Mouse (Mus musculus) thymus, adult 18-20 months (tissue): ENCODE results near the gene Hist1h3a.
"Not testable (repeated sequence)": the region's sequence is repeated elsewhere in the genome, so short reads cannot be mapped to it uniquely, and the experiment has no call there.

Experiments used
- DNase-seq, 2 experiments: peaks; one replicate each; pipeline ENCODE4 v3.0.0; 2022; ENCODE audit warnings: mixed read lengths in 2 of 2

Gene Hist1h3a

GRCm38 (mm10) chr13:23761871-23762821 is at the start of gene Hist1h3a:
TSS of gene Hist1h3a (minus strand) at chr13:23762386.
- peak; percentile 34 to 65 for DNase-seq

- DNase-seq = no peak
These were observed 44.4 kb upstream of the Hist1h3a start, which contains the start of gene Slc17a2 for GRCm38 (mm10) chr13:23806422-23807052. TSS of gene Slc17a2 (plus strand) at chr13:23806993.

GRCm38 (mm10) chr13:23804532-23804931 is 42.3 kb upstream of the Hist1h3a start:
- no peak for DNase-seq

- DNase-seq = no peak
These were observed 37.2 kb upstream of the Hist1h3a start for GRCm38 (mm10) chr13:23799405-23799804.

- no peak for DNase-seq
These were observed 30.3 kb upstream of the Hist1h3a start for GRCm38 (mm10) chr13:23792520-23792919.

- no peak for DNase-seq
These were observed 16.8 kb upstream of the Hist1h3a start for GRCm38 (mm10) chr13:23779025-23779424.

GRCm38 (mm10) chr13:23778339-23778738 is 16.2 kb upstream of the Hist1h3a start:
- no peak for DNase-seq

GRCm38 (mm10) chr13:23772561-23773313 is 10.6 kb upstream of the Hist1h3a start:
- DNase-seq = no peak

GRCm38 (mm10) chr13:23769613-23770012 is 7.4 kb upstream of the Hist1h3a start, which contains the start of gene Trim38:
TSS of gene Trim38 (plus strand) at chr13:23769913.
- DNase-seq = not testable (repeated sequence)

GRCm38 (mm10) chr13:23768834-23769397 is 6.7 kb upstream of the Hist1h3a start:
- DNase-seq = no peak

GRCm38 (mm10) chr13:23766772-23767171 is 4.6 kb upstream of the Hist1h3a start:
- DNase-seq = no peak

- DNase-seq = no peak
These were observed 3.0 kb upstream of the Hist1h3a start for GRCm38 (mm10) chr13:23765172-23765513.

- DNase-seq = peak in 1 of 2 experiments; percentile 9
These were observed 2.4 kb upstream of the Hist1h3a start for GRCm38 (mm10) chr13:23764324-23765171.

- DNase-seq = peak; percentile 81 to 86
These were observed 1.6 kb upstream of the Hist1h3a start, which contains the start of gene Hist1h1a for GRCm38 (mm10) chr13:23763586-23764323. TSS of gene Hist1h1a (plus strand) at chr13:23763666.

- DNase-seq = no peak
These were observed 1.0 kb upstream of the Hist1h3a start for GRCm38 (mm10) chr13:23763242-23763585.

GRCm38 (mm10) chr13:23760972-23761864 is 968 bp downstream of the Hist1h3a start, which contains the start of gene Hist1h4a:
TSS of gene Hist1h4a (minus strand) at chr13:23761230.
- peak; percentile 94 to 98 for DNase-seq

GRCm38 (mm10) chr13:23760240-23760971 is 1.8 kb downstream of the Hist1h3a start:
- DNase-seq = no peak

- peak in 1 of 2 experiments; percentile 49 for DNase-seq
These were observed 2.3 kb downstream of the Hist1h3a start for GRCm38 (mm10) chr13:23759916-23760239.

- DNase-seq = no peak
These were observed 2.9 kb downstream of the Hist1h3a start for GRCm38 (mm10) chr13:23759251-23759771.
